Mouse (Mus musculus) lung, postnatal 36 days (tissue): ENCODE data around the gene Hap1.

Experiments
- DNase-seq: peaks from one replicate; pipeline ENCODE4 v3.0.0; 2022; ENCODE audit warnings: mixed read lengths

Gene Hap1

GRCm38 (mm10) chr11:100355972-100356818, at the start of gene Hap1:
Gene Hap1 (minus strand): TSS chr11:100356128.
- peak; percentile 79 for DNase-seq

- no peak for DNase-seq
Measured at GRCm38 (mm10) chr11:100404456-100405074, 48.6 kb upstream of the Hap1 start.

- DNase-seq, result peak; percentile 43
Measured at GRCm38 (mm10) chr11:100403445-100404134, 47.7 kb upstream of the Hap1 start.

GRCm38 (mm10) chr11:100402682-100403081, 46.8 kb upstream of the Hap1 start:
- DNase-seq, result peak; percentile 72

GRCm38 (mm10) chr11:100402240-100402639, 46.3 kb upstream of the Hap1 start:
- no peak for DNase-seq

- no peak for DNase-seq
Measured at GRCm38 (mm10) chr11:100400842-100401241, 44.9 kb upstream of the Hap1 start.

GRCm38 (mm10) chr11:100399727-100400538, 44.0 kb upstream of the Hap1 start:
- no peak for DNase-seq

- DNase-seq, result peak; percentile 84
Measured at GRCm38 (mm10) chr11:100399320-100399719, 43.4 kb upstream of the Hap1 start.

GRCm38 (mm10) chr11:100398517-100398916, 42.6 kb upstream of the Hap1 start:
- DNase-seq, result no peak

- peak; percentile 100 for DNase-seq
Measured at GRCm38 (mm10) chr11:100397600-100398389, 41.9 kb upstream of the Hap1 start, which contains the start of gene Jup. Gene Jup (minus strand): TSS chr11:100397763.

GRCm38 (mm10) chr11:100396886-100397599, 41.1 kb upstream of the Hap1 start:
- peak; percentile 67 for DNase-seq

GRCm38 (mm10) chr11:100395861-100396631, 40.1 kb upstream of the Hap1 start:
- peak; percentile 70 for DNase-seq

- peak; percentile 88 for DNase-seq
Measured at GRCm38 (mm10) chr11:100395200-100395599, 39.3 kb upstream of the Hap1 start.

- DNase-seq, result no peak
Measured at GRCm38 (mm10) chr11:100394353-100395074, 38.6 kb upstream of the Hap1 start.

- DNase-seq, result no peak
Measured at GRCm38 (mm10) chr11:100393733-100394132, 37.8 kb upstream of the Hap1 start.

- DNase-seq, result no peak
Measured at GRCm38 (mm10) chr11:100392958-100393357, 37.0 kb upstream of the Hap1 start.

- no peak for DNase-seq
Measured at GRCm38 (mm10) chr11:100391884-100392345, 36.0 kb upstream of the Hap1 start.

GRCm38 (mm10) chr11:100391081-100391883, 35.4 kb upstream of the Hap1 start:
- DNase-seq, result peak; percentile 93
